In the genomic region with DNA sequence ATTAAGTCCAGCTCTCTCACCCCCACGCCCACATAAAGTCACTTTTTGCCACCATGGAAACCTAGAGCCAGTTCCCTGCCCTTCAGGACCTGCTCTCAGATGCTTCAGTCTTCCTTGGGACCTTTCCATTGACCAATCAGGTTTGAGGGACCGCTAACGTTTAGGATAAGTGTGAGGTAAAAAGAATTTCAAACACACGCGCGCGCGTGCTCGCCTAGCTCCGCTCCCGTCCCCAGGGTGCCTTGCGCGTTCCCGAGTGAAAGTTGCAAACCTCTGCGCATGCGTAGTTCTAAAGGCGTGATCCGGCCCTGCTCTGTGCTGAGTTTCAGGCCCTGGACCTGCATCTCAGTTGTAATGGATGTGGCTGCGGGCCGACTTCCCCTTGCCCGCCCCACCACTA, we compare ENCODE assay signal across 8 mouse cellular contexts. TPM values are rescaled to one million over a fixed set of nuclear protein-coding genes. Genes with fewer than 3 reads are reported as not detected.
A peak's percentile ranks its signal among the peaks of the same experiment; 100 is the strongest.
DNase-seq lines count a peak whose midpoint lies in the region; ATAC-seq lines count a peak whose summit lies in the region.

No protein-coding gene starts in this region.

- DNase-seq in adrenal gland, postnatal 36 days = peak; percentile 85 to 86
- peak; percentile 80 for DNase-seq in heart, adult 8-10 months (ENCODE audit: low spot score)
- DNase-seq in kidney, adult 18-20 months = peak; percentile 69
- DNase-seq in midbrain, embryonic 11.5 days (ENCODE audit: low spot score, missing footprints) = peak; percentile 91
- peak; percentile 56 for DNase-seq in skeletal muscle tissue, adult 2 months (ENCODE audit: low read depth, low spot score)
- no peak for DNase-seq in MN1 (ENCODE audit: low spot score)

- H3K4me2 ChIP-seq in embryonic facial prominence, embryonic 12.5 days (replicated peaks) = peak overlapping the region; percentile 42
- peak overlapping the region; percentile 53 for H3K4me2 ChIP-seq in limb, embryonic 12.5 days
- H3K4me2 ChIP-seq in midbrain, embryonic 11.5 days = peak overlapping the region; percentile 44

- WGBS in embryonic facial prominence, embryonic 12.5 days = 35% methylated on average over 21 of the region's 21 CpGs
- WGBS in limb, embryonic 12.5 days = 35% methylated on average over 21 of the region's 21 CpGs
- 36% methylated on average over 21 of the region's 21 CpGs for WGBS in midbrain, embryonic 11.5 days

- ATAC-seq in embryonic facial prominence, embryonic 12.5 days (ENCODE audit: insufficient number of reproducible peaks, insufficient read depth, low FRiP score, low TSS enrichment) = no peak
- 0 out of 2 replicates have a peak, but pooled peaks have one; percentile 17 for ATAC-seq in limb, embryonic 12.5 days (ENCODE audit: insufficient number of reproducible peaks, insufficient read depth, low FRiP score, low TSS enrichment, low read depth)
- peak; percentile 57; the same call in 1 of the 2 replicates for ATAC-seq in midbrain, embryonic 11.5 days (ENCODE audit: low FRiP score)

- H3K4me1 ChIP-seq in embryonic facial prominence, embryonic 12.5 days = 0 out of 2 replicates have a peak, but pooled peaks cover 3% of the 10 kb centered on the region
- H3K4me1 ChIP-seq in limb, embryonic 12.5 days (replicated peaks) = peaks cover 11% of the 10 kb centered on the region
- no peaks in the 10 kb centered on the region for H3K4me1 ChIP-seq in midbrain, embryonic 11.5 days (ENCODE audit: control insufficient read depth, insufficient read depth, low read length)

- H3K4me3 ChIP-seq in embryonic facial prominence, embryonic 12.5 days = peak overlapping the region; percentile 22
- peak overlapping the region; percentile 33 for H3K4me3 ChIP-seq in limb, embryonic 12.5 days (replicated peaks)
- peak overlapping the region; percentile 17; the same call in 1 of the 2 replicates for H3K4me3 ChIP-seq in midbrain, embryonic 11.5 days (ENCODE audit: low read depth, low read length)

- H3K9me3 ChIP-seq in embryonic facial prominence, embryonic 12.5 days = no peaks in the 10 kb centered on the region
- H3K9me3 ChIP-seq in limb, embryonic 12.5 days = no peaks in the 10 kb centered on the region
- no peaks in the 10 kb centered on the region for H3K9me3 ChIP-seq in midbrain, embryonic 11.5 days (ENCODE audit: control insufficient read depth, low read length)

- H3K36me3 ChIP-seq in embryonic facial prominence, embryonic 12.5 days = peaks cover 10% of the 10 kb centered on the region; the same call in 1 of the 2 replicates
- H3K36me3 ChIP-seq in limb, embryonic 12.5 days = peaks cover 10% of the 10 kb centered on the region; the same call in 1 of the 2 replicates
- no peaks in the 10 kb centered on the region; the same call in 1 of the 2 replicates for H3K36me3 ChIP-seq in midbrain, embryonic 11.5 days (ENCODE audit: control insufficient read depth, insufficient read depth, low read length)

- H3K27me3 ChIP-seq in embryonic facial prominence, embryonic 12.5 days = no peaks in the 10 kb centered on the region
- no peaks in the 10 kb centered on the region for H3K27me3 ChIP-seq in limb, embryonic 12.5 days
- H3K27me3 ChIP-seq in midbrain, embryonic 11.5 days (ENCODE audit: control insufficient read depth, insufficient read depth, low read length) = no peaks in the 10 kb centered on the region

- no peak overlapping the region for H3K27ac ChIP-seq in embryonic facial prominence, embryonic 12.5 days
- no peak overlapping the region for H3K27ac ChIP-seq in limb, embryonic 12.5 days
- H3K27ac ChIP-seq in midbrain, embryonic 11.5 days (ENCODE audit: low read depth, low read length) = no peak overlapping the region

- H3K9ac ChIP-seq in embryonic facial prominence, embryonic 12.5 days = no peak overlapping the region
- H3K9ac ChIP-seq in limb, embryonic 12.5 days (replicated peaks) = no peak overlapping the region
- peak overlapping the region; percentile 46 for H3K9ac ChIP-seq in midbrain, embryonic 11.5 days (ENCODE audit: low read length)

RNA-seq across cellular contexts. Expression of a gene that starts 12.6 kb away (rescaled TPM):
- 10 to 100 TPM; 76.6 to 96.6 TPM for total RNA-seq in adrenal gland, postnatal 36 days (2021)
- polyA plus RNA-seq in embryonic facial prominence, embryonic 12.5 days (2016; fragmentation: Nextera tagmentation; extraction: Ambion mirVana) = 12.0 and 14.0 TPM in 2 replicates
- total RNA-seq in heart, adult 8-10 months (2022) = 10 to 100 TPM; 45.2 to 51.5 (median 48.2) TPM
- polyA plus RNA-seq in limb, embryonic 12.5 days (2016; fragmentation: Nextera tagmentation; extraction: Ambion mirVana) = 11.2 and 12.0 TPM in 2 replicates
- polyA plus RNA-seq in midbrain, embryonic 11.5 days (2014; fragmentation: Nextera tagmentation; extraction: Ambion mirVana) = 11.7 TPM in 2 replicates

RNA-seq across cellular contexts. Expression of a gene that starts 36.4 kb away (rescaled TPM):
- total RNA-seq in adrenal gland, postnatal 36 days (2021) = 10 to 100 TPM; 29.0 to 54.7 TPM
- polyA plus RNA-seq in embryonic facial prominence, embryonic 12.5 days (2016; fragmentation: Nextera tagmentation; extraction: Ambion mirVana) = 25.7 and 29.1 TPM in 2 replicates
- 1 to 10 TPM; 8.0 to 9.8 (median 8.6) TPM for total RNA-seq in heart, adult 8-10 months (2022)
- 27.3 and 28.9 TPM in 2 replicates for polyA plus RNA-seq in limb, embryonic 12.5 days (2016; fragmentation: Nextera tagmentation; extraction: Ambion mirVana)
- 17.8 and 18.9 TPM in 2 replicates for polyA plus RNA-seq in midbrain, embryonic 11.5 days (2014; fragmentation: Nextera tagmentation; extraction: Ambion mirVana)

RNA-seq across cellular contexts. Expression of a gene that starts 36.6 kb away (rescaled TPM):
- 10 to 100 TPM; 10.0 to 12.6 TPM for total RNA-seq in adrenal gland, postnatal 36 days (2021)
- 10.5 and 10.6 TPM in 2 replicates for polyA plus RNA-seq in embryonic facial prominence, embryonic 12.5 days (2016; fragmentation: Nextera tagmentation; extraction: Ambion mirVana)
- total RNA-seq in heart, adult 8-10 months (2022) = 1 to 10 TPM; 7.1 to 9.8 (median 8.9) TPM
- 8.5 and 8.8 TPM in 2 replicates for polyA plus RNA-seq in limb, embryonic 12.5 days (2016; fragmentation: Nextera tagmentation; extraction: Ambion mirVana)
- polyA plus RNA-seq in midbrain, embryonic 11.5 days (2014; fragmentation: Nextera tagmentation; extraction: Ambion mirVana) = 19.2 and 20.2 TPM in 2 replicates

RNA-seq across cellular contexts. Expression of a gene that starts 54.9 kb away (rescaled TPM):
- total RNA-seq in adrenal gland, postnatal 36 days (2021) = 10 to 100 TPM; 23.1 to 27.1 TPM
- 80.2 and 87.3 TPM in 2 replicates for polyA plus RNA-seq in embryonic facial prominence, embryonic 12.5 days (2016; fragmentation: Nextera tagmentation; extraction: Ambion mirVana)
- total RNA-seq in heart, adult 8-10 months (2022) = 10 to 100 TPM in 3 of 4 experiments, 1 to 10 TPM in 1; 6.9 to 13.6 (median 11.7) TPM
- 104 and 107 TPM in 2 replicates for polyA plus RNA-seq in limb, embryonic 12.5 days (2016; fragmentation: Nextera tagmentation; extraction: Ambion mirVana)
- polyA plus RNA-seq in midbrain, embryonic 11.5 days (2014; fragmentation: Nextera tagmentation; extraction: Ambion mirVana) = 82.7 and 83.6 TPM in 2 replicates

RNA-seq across cellular contexts. Expression of a gene that starts 55.2 kb away (rescaled TPM):
- total RNA-seq in adrenal gland, postnatal 36 days (2021) = under 1 TPM; 0.10 to 0.20 TPM
- polyA plus RNA-seq in embryonic facial prominence, embryonic 12.5 days (2016; fragmentation: Nextera tagmentation; extraction: Ambion mirVana) = 1.7 and 1.8 TPM in 2 replicates
- total RNA-seq in heart, adult 8-10 months (2022) = under 1 TPM; 0.06 to 0.20 (median 0.07) TPM
- 1.8 and 1.9 TPM in 2 replicates for polyA plus RNA-seq in limb, embryonic 12.5 days (2016; fragmentation: Nextera tagmentation; extraction: Ambion mirVana)
- 11.5 and 12.7 TPM in 2 replicates for polyA plus RNA-seq in midbrain, embryonic 11.5 days (2014; fragmentation: Nextera tagmentation; extraction: Ambion mirVana)
